Mouse (Mus musculus) myocyte (in vitro differentiated cells): ENCODE data around the gene Atp6v0e. TPM values are rescaled to one million over a fixed set of nuclear protein-coding genes. Genes with fewer than 3 reads are reported as not detected.

ENCODE experiments used
- H3K27me3 ChIP-seq: one replicate; pipeline ENCODE4 v1.6.1; 2011; ENCODE audit not compliant: control insufficient read depth, insufficient read depth, insufficient read length
- H3K36me3 ChIP-seq: one replicate; pipeline ENCODE4 v1.6.1; 2011; ENCODE audit not compliant: control insufficient read depth, insufficient read depth
- H3K4me2 ChIP-seq: one replicate; pipeline ENCODE4 v1.6.1; 2011; ENCODE audit warnings: low read depth, control low read depth
- H3K4me3 ChIP-seq: one replicate; pipeline ENCODE4 v1.5.1; 2011; ENCODE audit warnings: mild to moderate bottlenecking, control low read depth, moderate library complexity
- H3K79me2 ChIP-seq: one replicate; pipeline ENCODE4 v1.6.1; 2011; ENCODE audit not compliant: control insufficient read depth, insufficient read depth
- H3ac ChIP-seq: one replicate; pipeline ENCODE4 v1.6.1; 2011; ENCODE audit not compliant: control insufficient read depth, insufficient read length
- CEBPB ChIP-seq: IDR thresholded peaks from 2 replicates; pipeline ENCODE4 v1.6.1; 2011; ENCODE audit warnings: mild to moderate bottlenecking, moderate library complexity; ENCODE audit not compliant: poor library complexity, insufficient read depth, severe bottlenecking
- E2F4 ChIP-seq: IDR thresholded peaks from one replicate; pipeline ENCODE4 v1.6.1; 2011; ENCODE audit warnings: mild to moderate bottlenecking, control low read depth, moderate library complexity; ENCODE audit not compliant: insufficient read depth
- MAX ChIP-seq: IDR thresholded peaks from one replicate; pipeline ENCODE4 v1.6.1; 2011; ENCODE audit warnings: low read depth, mild to moderate bottlenecking, control low read depth
- MYOD1 ChIP-seq, 3 experiments: IDR thresholded peaks; one replicate each; pipeline ENCODE4 v1.6.1; 2011; ENCODE audit warnings: control low read depth in 2 of 3, low read depth in 2 of 3, mild to moderate bottlenecking in 2 of 3, moderate library complexity in 1 of 3; ENCODE audit not compliant: insufficient read length in 2 of 3, control insufficient read depth in 1 of 3
- MYOG ChIP-seq, 3 experiments: IDR thresholded peaks; one replicate each; pipeline ENCODE4 v1.6.1; 2011; ENCODE audit warnings: control low read depth in 2 of 3, low read depth in 2 of 3, mild to moderate bottlenecking in 2 of 3; ENCODE audit not compliant: insufficient read length in 2 of 3, control insufficient read depth in 1 of 3, insufficient read depth in 1 of 3
- POLR2A ChIP-seq: IDR thresholded peaks from one replicate; pipeline ENCODE4 v1.6.1; 2011; ENCODE audit warnings: low read depth, mild to moderate bottlenecking, control low read depth, moderate library complexity; ENCODE audit not compliant: insufficient read length
- POLR2AphosphoS2 ChIP-seq: IDR thresholded peaks from one replicate; pipeline ENCODE4 v1.6.1; 2011; ENCODE audit warnings: low read depth, control low read depth; ENCODE audit not compliant: insufficient read length
- REST ChIP-seq: IDR thresholded peaks from one replicate; pipeline ENCODE4 v1.6.1; 2011; ENCODE audit warnings: mild to moderate bottlenecking, control low read depth, moderate library complexity; ENCODE audit not compliant: insufficient read depth, insufficient read length
- SRF ChIP-seq: IDR thresholded peaks from one replicate; pipeline ENCODE4 v1.6.1; 2011; ENCODE audit warnings: low read depth; ENCODE audit not compliant: control insufficient read depth, insufficient read length
- TCF12 ChIP-seq: IDR thresholded peaks from one replicate; pipeline ENCODE4 v1.6.1; 2011; ENCODE audit warnings: mild to moderate bottlenecking, control low read depth; ENCODE audit not compliant: poor library complexity, insufficient read depth, severe bottlenecking
- TCF3 ChIP-seq: IDR thresholded peaks from one replicate; pipeline ENCODE4 v1.6.1; 2011; ENCODE audit warnings: low read depth, control low read depth; ENCODE audit not compliant: insufficient read length
- USF1 ChIP-seq: IDR thresholded peaks from one replicate; pipeline ENCODE4 v1.6.1; 2011; ENCODE audit warnings: low read depth, mild to moderate bottlenecking, control low read depth, moderate library complexity
- polyA plus RNA-seq: library from polyadenylated mRNA; unstranded; fragments of >200 nt; fragmentation: generic; extraction: Trizol; gene quantifications from one replicate; pipeline ENCODE4 v1.2.1, GENCODE M21; 2012; ENCODE audit warnings: missing spikeins

Gene Atp6v0e
- polyA plus RNA-seq, 1 experiment = 211 TPM

GRCm38 (mm10) chr17:26715271-26715758 lies 52.3 kb downstream of the Atp6v0e start, which contains the start of gene Crebrf:
Crebrf (plus strand) TSS chr17:26715650.
- Histone ChIP-seq H3K36me3 (no peaks in the 10 kb centered on the region), H3K4me2 (peak within 1 kb of the TSS; percentile 99), H3K27me3 (no peaks in the 10 kb centered on the region), H3K79me2 (no peaks in the 10 kb centered on the region), H3ac (peak within 1 kb of the TSS; percentile 36), H3K4me3 (peak within 1 kb of the TSS; percentile 48)
- TF ChIP-seq E2F4 = no peak
- TF ChIP-seq TCF12 = no peak
- no peak for TF ChIP-seq TCF3
- TF ChIP-seq REST = no peak
- no peak for TF ChIP-seq CEBPB
- TF ChIP-seq USF1 = peak; percentile 97
- TF ChIP-seq MYOG (IDR thresholded peaks at IDR 0.05; ENCODE audit: control insufficient read depth in 1 of 3, insufficient read depth in 1 of 3, insufficient read length in 2 of 3, low read depth in 2 of 3) = peak in 1 of 3 experiments; percentile 2
- TF ChIP-seq MYOD1 (IDR thresholded peaks at IDR 0.05; ENCODE audit: control insufficient read depth in 1 of 3, insufficient read length in 2 of 3, low read depth in 2 of 3) = no peak
- TF ChIP-seq SRF = no peak
- TF ChIP-seq MAX = peak; percentile 66
- peak; percentile 90 for TF ChIP-seq POLR2A
- TF ChIP-seq POLR2AphosphoS2 = peak; percentile 91

- no peaks in the 10 kb centered on the region for H3K36me3 ChIP-seq
- peak overlapping the region; percentile 48 for H3K4me3 ChIP-seq
- no peak for TF ChIP-seq MAX
- peak; percentile 54 for TF ChIP-seq POLR2A
- peak; percentile 51 for TF ChIP-seq POLR2AphosphoS2
- peak overlapping the region; percentile 36 for H3ac ChIP-seq
- H3K27me3 ChIP-seq = no peaks in the 10 kb centered on the region
- H3K4me2 ChIP-seq = peak overlapping the region; percentile 76
- no peaks in the 10 kb centered on the region for H3K79me2 ChIP-seq
These were observed 53.1 kb downstream of the Atp6v0e start for GRCm38 (mm10) chr17:26715916-26716717.

DNA sequence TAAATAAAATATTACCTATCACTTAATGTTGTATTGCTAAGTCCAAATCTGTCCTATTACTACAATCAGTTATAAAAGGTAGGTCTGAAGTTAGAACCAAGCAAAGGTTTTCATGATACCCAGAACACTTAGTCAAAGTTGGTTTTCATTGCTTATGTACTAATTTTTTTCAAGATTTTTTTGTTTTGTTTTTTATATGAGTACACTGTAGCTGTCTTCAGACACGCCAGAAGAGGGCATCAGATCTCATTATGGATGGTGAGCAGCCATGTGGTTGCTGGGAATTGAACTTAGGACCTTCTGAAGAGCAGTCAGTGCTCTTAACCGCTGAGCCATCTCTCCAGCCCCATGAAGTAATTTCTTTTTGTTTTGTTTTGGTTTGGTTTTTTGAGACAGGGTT lies 54.8 kb downstream of the Atp6v0e start:
- Histone ChIP-seq H3K79me2 (no peaks in the 10 kb centered on the region), H3K4me3 (no peak overlapping the region), H3K36me3 (no peaks in the 10 kb centered on the region), H3ac (no peak overlapping the region), H3K27me3 (no peaks in the 10 kb centered on the region), H3K4me2 (no peak overlapping the region)
- TF ChIP-seq POLR2AphosphoS2 (no peak), TCF12 (no peak), SRF (no peak), MYOG (IDR thresholded peaks at IDR 0.05; ENCODE audit: control insufficient read depth in 1 of 3, insufficient read depth in 1 of 3, insufficient read length in 2 of 3, low read depth in 2 of 3) (no peak), E2F4 (no peak), USF1 (no peak), MYOD1 (IDR thresholded peaks at IDR 0.05; ENCODE audit: control insufficient read depth in 1 of 3, insufficient read length in 2 of 3, low read depth in 2 of 3) (no peak), MAX (no peak), TCF3 (no peak), CEBPB (no peak), REST (no peak), POLR2A (no peak)

DNA sequence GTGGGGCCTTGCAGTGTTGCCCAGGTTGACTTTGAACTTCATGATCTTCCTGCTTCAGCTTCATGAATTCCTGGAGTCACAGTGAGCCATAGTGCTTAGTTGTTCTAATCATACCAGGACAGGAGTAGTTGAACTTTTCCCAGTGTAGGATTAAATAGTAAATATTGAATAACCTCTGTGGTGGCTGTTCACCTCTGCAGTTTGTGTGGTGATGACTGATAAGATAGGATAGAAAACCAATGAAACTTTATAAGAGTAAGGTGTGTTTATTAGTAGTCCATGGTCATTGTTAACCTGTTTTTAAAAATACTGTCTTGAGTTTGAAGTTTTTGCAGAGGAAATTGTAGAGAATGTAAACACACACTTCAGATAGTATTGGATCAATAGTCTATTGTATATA lies 56.4 kb downstream of the Atp6v0e start:
- Histone ChIP-seq H3K79me2 (no peaks in the 10 kb centered on the region), H3K4me3 (no peak overlapping the region), H3K27me3 (no peaks in the 10 kb centered on the region), H3K36me3 (no peaks in the 10 kb centered on the region), H3K4me2 (no peak overlapping the region), H3ac (no peak overlapping the region)
- TF ChIP-seq POLR2A (no peak), TCF12 (no peak), POLR2AphosphoS2 (no peak), E2F4 (no peak), USF1 (no peak), REST (no peak), CEBPB (no peak), SRF (no peak), MYOG (IDR thresholded peaks at IDR 0.05; ENCODE audit: control insufficient read depth in 1 of 3, insufficient read depth in 1 of 3, insufficient read length in 2 of 3, low read depth in 2 of 3) (no peak), TCF3 (no peak), MYOD1 (IDR thresholded peaks at IDR 0.05; ENCODE audit: control insufficient read depth in 1 of 3, insufficient read length in 2 of 3, low read depth in 2 of 3) (no peak), MAX (no peak)
